Mouse (Mus musculus) kidney, postnatal 0 days (tissue): ENCODE measurements at regions not wholly inside any gene's neighbourhood (a gene's known extent, or its start where the extent isn't known, plus 50 kb on each side); places are given as distances from the start of the nearest gene placed in this dataset.

Experiments used
- ATAC-seq: fragments of 200-750 bp; cut with Nextera tagmentation; replicated peaks from 2 replicates; pipeline ENCODE4 v1.8.0; 2017; ENCODE audit warnings: low read depth, moderate number of reproducible peaks, moderate TSS enrichment, moderate library complexity; ENCODE audit not compliant: low FRiP score
- DNase-seq: peaks from one replicate; pipeline ENCODE4 v3.0.0-alpha.2; 2016; ENCODE audit warnings: low spot score
- H3K27ac ChIP-seq: fragments of 300-500 bp; sonication (generic); 2 replicates; pipeline ENCODE4 v1.5.1; 2014; ENCODE audit warnings: mild to moderate bottlenecking
- H3K27me3 ChIP-seq: fragments of 300-500 bp; sonication (generic); 2 replicates; pipeline ENCODE4 v1.6.1; 2014; ENCODE audit warnings: low read length, mixed read lengths; ENCODE audit not compliant: insufficient read depth
- H3K36me3 ChIP-seq: fragments of 300-500 bp; sonication (generic); 2 replicates; pipeline ENCODE4 v1.6.1; 2014; ENCODE audit warnings: low read length, mixed read lengths; ENCODE audit not compliant: insufficient read depth
- H3K4me1 ChIP-seq: fragments of 300-500 bp; sonication (generic); replicated peaks from 2 replicates; pipeline ENCODE4 v1.6.1; 2014; ENCODE audit warnings: antibody characterized with exemption, low read length, mixed read lengths; ENCODE audit not compliant: insufficient read depth
- H3K4me2 ChIP-seq: fragments of 300-500 bp; sonication (generic); 2 replicates; pipeline ENCODE4 v1.6.1; 2014; ENCODE audit warnings: mild to moderate bottlenecking, low read length, moderate library complexity, mixed read lengths
- H3K4me3 ChIP-seq: fragments of 300-500 bp; sonication (generic); replicated peaks from 2 replicates; pipeline ENCODE4 v1.5.1; 2014; ENCODE audit warnings: low read depth, low read length
- H3K9ac ChIP-seq: fragments of 300-500 bp; sonication (generic); 2 replicates; pipeline ENCODE4 v1.6.1; 2014; ENCODE audit warnings: low read depth, low read length
- H3K9me3 ChIP-seq: fragments of 300-500 bp; sonication (generic); replicated peaks from 2 replicates; pipeline ENCODE4 v1.6.1; 2016; ENCODE audit warnings: low read length, inconsistent platforms, mixed read lengths
- CTCF ChIP-seq: IDR thresholded peaks from 2 replicates; pipeline ENCODE4 v1.5.1; 2016; ENCODE audit warnings: antibody characterized with exemption, low read depth, mild to moderate bottlenecking, moderate library complexity
- WGBS: fragments of 180-500 bp; shearing (Covaris S2); extraction: QIAGEN DNeasy Blood & Tissue Kit; methylation state at CpG from one replicate; pipeline ENCODE4 v1.1.7; 2014; 5-methylcytosine and 5-hydroxymethylcytosine counted together

DNA sequence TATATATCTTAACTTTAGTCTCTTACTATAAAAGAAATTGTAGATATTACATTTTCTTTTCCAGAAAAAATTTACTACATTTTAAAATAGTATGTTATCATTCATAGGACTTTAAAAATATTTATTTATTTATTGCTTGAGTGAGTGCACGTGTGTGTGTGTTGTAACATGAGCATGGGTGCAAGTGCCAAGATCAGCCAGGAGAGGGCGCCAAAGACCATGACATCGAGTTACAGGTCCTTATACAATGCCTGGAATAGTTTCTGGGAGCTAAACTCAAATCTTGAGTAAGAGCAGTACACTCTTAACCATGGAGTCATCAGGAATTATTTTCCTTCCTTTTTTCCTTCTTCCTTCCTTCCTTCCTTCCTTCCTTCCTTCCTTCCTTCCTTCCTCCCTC lies 185.4 kb upstream of the Mageb4 start:
- no peaks in the 10 kb centered on the region for H3K4me1 ChIP-seq
- H3K4me3 ChIP-seq: no peak overlapping the region
- no peaks in the 10 kb centered on the region for H3K9me3 ChIP-seq
- ATAC-seq: no peak
- peak; percentile 3 for DNase-seq
- no peak overlapping the region for H3K27ac ChIP-seq
- WGBS: 21% methylated on average over 3 of the region's 3 CpGs
- no peaks in the 10 kb centered on the region for H3K27me3 ChIP-seq
- H3K9ac ChIP-seq: no peak overlapping the region
- peak; percentile 60 for TF ChIP-seq CTCF
- H3K4me2 ChIP-seq: no peak overlapping the region
- no peaks in the 10 kb centered on the region for H3K36me3 ChIP-seq
